Mouse (Mus musculus) heart, postnatal 0 days (tissue): ENCODE measurements around the gene Kctd11.

Experiments
- CTCF ChIP-seq: IDR thresholded peaks from 2 replicates; pipeline ENCODE4 v1.5.1; 2016; ENCODE audit warnings: antibody characterized with exemption, control low read depth, low read depth
- EP300 ChIP-seq: IDR thresholded peaks from 2 replicates; pipeline ENCODE4 v1.6.1; 2016; ENCODE audit warnings: antibody characterized with exemption, low read depth

DNA sequence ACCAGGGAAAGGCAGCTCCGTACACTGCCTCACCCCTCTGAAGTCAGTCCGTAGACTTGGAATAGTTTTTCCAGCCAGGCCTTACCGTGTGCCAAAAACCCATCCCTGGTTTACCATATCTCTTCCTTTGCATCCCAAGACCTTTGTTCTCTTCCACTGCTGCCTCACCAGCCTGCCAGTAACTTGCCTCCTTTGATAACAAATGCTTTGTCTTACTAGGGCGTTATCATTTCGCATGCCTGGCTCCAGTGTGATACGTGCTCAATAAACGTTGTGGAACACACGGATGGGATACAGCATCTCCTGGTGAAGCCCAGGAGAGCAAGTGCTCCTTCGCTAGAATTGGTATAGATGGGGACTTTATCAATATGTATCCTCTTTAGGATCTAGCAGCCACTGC lies 13.9 kb downstream of the Kctd11 start:
- TF ChIP-seq EP300: no peak
- no peak for TF ChIP-seq CTCF
